Comparison of ENCODE assay signal across 19 mouse cellular contexts in genomic region chr2:171742706-171743105, GRCm38 (mm10).
DNase-seq lines count a peak whose midpoint lies in the region; ATAC-seq and TF ChIP-seq lines count a peak whose summit lies in the region.
"Had no signal": no experiment of that assay in that cellular context is flagged by ENCODE, and none has a peak within 500 bp of the region (broad histone marks: within the 10 kb centered on the region; RNA-seq: fewer than 3 reads in every experiment).

No protein-coding gene starts in this region.

- WGBS in heart, embryonic 10.5 days: 51% methylated on average over 11 of the region's 11 CpGs
- 32% methylated on average over 11 of the region's 11 CpGs for WGBS in intestine, embryonic 16.5 days
- WGBS in intestine, postnatal 0 days: 31% methylated on average over 11 of the region's 11 CpGs
- 17% methylated on average over 11 of the region's 11 CpGs for WGBS in lung, embryonic 16.5 days

- no peak for TF ChIP-seq CTCF in intestine, postnatal 0 days (IDR thresholded peaks at IDR 0.05; ENCODE audit: low read depth)

- H3K4me3 ChIP-seq in heart, embryonic 10.5 days: no peak overlapping the region
- H3K4me3 ChIP-seq in intestine, embryonic 16.5 days (ENCODE audit: low read length): no peak overlapping the region
- no peak overlapping the region for H3K4me3 ChIP-seq in intestine, postnatal 0 days (ENCODE audit: low read depth, low read length)
- H3K4me3 ChIP-seq in lung, embryonic 16.5 days (ENCODE audit: low read length): no peak overlapping the region
- H3K4me3 ChIP-seq: embryonic facial prominence, embryonic 10.5 days; forebrain, embryonic 13.5 days; hindbrain, embryonic 13.5 days had no signal

- intact Hi-C loops in heart, postnatal 14 days (cut with DNase I): no loop called here

- DNase-seq in heart, embryonic 10.5 days (ENCODE audit: low spot score): no peak
- no peak for DNase-seq in heart, postnatal 14 days
- DNase-seq in lung, postnatal 25 days (ENCODE audit: low spot score): no peak
- DNase-seq: adrenal gland, postnatal 14 days; cerebellum, adult 11-12 months; cerebellum, adult 9-10 months; cerebellum, postnatal 25 days; forebrain, postnatal 0 days; gastrocnemius, postnatal 14 days had no signal

- H3K9ac ChIP-seq in intestine, embryonic 16.5 days (ENCODE audit: low read depth, low read length): no peak overlapping the region
- H3K9ac ChIP-seq in intestine, postnatal 0 days (ENCODE audit: low read depth, low read length): no peak overlapping the region
- no peak overlapping the region for H3K9ac ChIP-seq in lung, embryonic 16.5 days (ENCODE audit: low read length)
- H3K9ac ChIP-seq: forebrain, embryonic 13.5 days; forebrain, postnatal 0 days; hindbrain, embryonic 13.5 days had no signal

- no peak overlapping the region for H3K4me2 ChIP-seq in intestine, embryonic 16.5 days (ENCODE audit: low read depth, low read length)
- no peak overlapping the region for H3K4me2 ChIP-seq in intestine, postnatal 0 days (replicated peaks; ENCODE audit: low read depth)
- H3K4me2 ChIP-seq in lung, embryonic 16.5 days (ENCODE audit: low read depth, low read length): peak overlapping the region; percentile 23; the same call in 1 of the 2 replicates
- H3K4me2 ChIP-seq: forebrain, embryonic 13.5 days; hindbrain, embryonic 13.5 days had no signal

- peaks cover 4% of the 10 kb centered on the region; the same call in 1 of the 2 replicates for H3K9me3 ChIP-seq in heart, embryonic 10.5 days
- H3K9me3 ChIP-seq in intestine, embryonic 16.5 days (ENCODE audit: control insufficient read depth, low read length): no peaks in the 10 kb centered on the region
- no peaks in the 10 kb centered on the region for H3K9me3 ChIP-seq in intestine, postnatal 0 days (ENCODE audit: control insufficient read depth)
- 0 out of 2 replicates have a peak, but pooled peaks cover 3% of the 10 kb centered on the region for H3K9me3 ChIP-seq in lung, embryonic 16.5 days (ENCODE audit: control insufficient read depth, low read length)
- H3K9me3 ChIP-seq: embryonic facial prominence, embryonic 10.5 days had no signal

- H3K36me3 ChIP-seq in heart, embryonic 10.5 days: no peaks in the 10 kb centered on the region
- H3K36me3 ChIP-seq in intestine, embryonic 16.5 days (ENCODE audit: control insufficient read depth, insufficient read depth, low read length): no peaks in the 10 kb centered on the region
- no peaks in the 10 kb centered on the region for H3K36me3 ChIP-seq in intestine, postnatal 0 days (ENCODE audit: control insufficient read depth, insufficient read depth)
- H3K36me3 ChIP-seq in lung, embryonic 16.5 days (ENCODE audit: control insufficient read depth, insufficient read depth, low read length): no peaks in the 10 kb centered on the region
- H3K36me3 ChIP-seq: embryonic facial prominence, embryonic 10.5 days; hindbrain, embryonic 13.5 days had no signal

- H3K27ac ChIP-seq in heart, embryonic 10.5 days: peak overlapping the region; percentile 38; the same call in 1 of the 2 replicates
- H3K27ac ChIP-seq in intestine, embryonic 16.5 days (ENCODE audit: low read length): no peak overlapping the region; the same call in 1 of the 2 replicates
- H3K27ac ChIP-seq in intestine, postnatal 0 days (ENCODE audit: low read depth, low read length): no peak overlapping the region
- H3K27ac ChIP-seq in lung, embryonic 16.5 days (ENCODE audit: low read length): 0 out of 2 replicates have a peak overlapping the region, but pooled peaks have one; percentile 16
- H3K27ac ChIP-seq: embryonic facial prominence, embryonic 10.5 days; forebrain, embryonic 13.5 days; hindbrain, embryonic 13.5 days; hindbrain, postnatal 0 days had no signal

- H3K4me1 ChIP-seq in heart, embryonic 10.5 days: peaks cover 7% of the 10 kb centered on the region; the same call in 1 of the 2 replicates
- no peaks in the 10 kb centered on the region for H3K4me1 ChIP-seq in intestine, embryonic 16.5 days (ENCODE audit: control insufficient read depth, insufficient read depth, low read length)
- no peaks in the 10 kb centered on the region for H3K4me1 ChIP-seq in intestine, postnatal 0 days (replicated peaks; ENCODE audit: control insufficient read depth, insufficient read depth, low read length)
- peaks cover 10% of the 10 kb centered on the region; the same call in 1 of the 2 replicates for H3K4me1 ChIP-seq in lung, embryonic 16.5 days (replicated peaks; ENCODE audit: control insufficient read depth, insufficient read depth, low read length)
- H3K4me1 ChIP-seq: forebrain, embryonic 13.5 days; hindbrain, embryonic 13.5 days had no signal

- H3K27me3 ChIP-seq in heart, embryonic 10.5 days (ENCODE audit: insufficient read depth, poor library complexity, severe bottlenecking): no peaks in the 10 kb centered on the region
- no peaks in the 10 kb centered on the region; the same call in 1 of the 2 replicates for H3K27me3 ChIP-seq in intestine, embryonic 16.5 days (replicated peaks; ENCODE audit: control insufficient read depth, insufficient read depth, low read length)
- peaks cover 4% of the 10 kb centered on the region; the same call in 1 of the 2 replicates for H3K27me3 ChIP-seq in intestine, postnatal 0 days (replicated peaks; ENCODE audit: control insufficient read depth, insufficient read depth, low read length)
- H3K27me3 ChIP-seq in lung, embryonic 16.5 days (ENCODE audit: control insufficient read depth, insufficient read depth, low read depth, low read length): no peaks in the 10 kb centered on the region; the same call in 1 of the 2 replicates
- H3K27me3 ChIP-seq: CH12.LX; forebrain, embryonic 13.5 days; hindbrain, embryonic 13.5 days; Patski had no signal

- 0 out of 2 replicates have a peak, but pooled peaks have one; percentile 36 for ATAC-seq in intestine, embryonic 16.5 days
- no peak for ATAC-seq in intestine, postnatal 0 days
- peak; percentile 68 for ATAC-seq in lung, embryonic 16.5 days (ENCODE audit: low read depth)
- ATAC-seq: activated CD4-positive, CD25-positive, alpha-beta regulatory T cell, adult 4 months; forebrain, embryonic 13.5 days; forebrain, postnatal 0 days; hindbrain, postnatal 0 days; Patski had no signal

Comparison
In these comparisons a context has a peak if more than half of its experiments do, and no peak if none do; other contexts are left out.
1. H3K27ac ChIP-seq: peak in heart, embryonic 10.5 days (single experiment) and lung, embryonic 16.5 days (single experiment); none in intestine, embryonic 16.5 days (single experiment) and intestine, postnatal 0 days (single experiment).